Mouse (Mus musculus) myocyte (in vitro differentiated cells): ENCODE results near the gene Gm20388.

Experiments used
- MYOD1 ChIP-seq, 3 experiments: IDR thresholded peaks; one replicate each; pipeline ENCODE4 v1.6.1; 2011; ENCODE audit warnings: control low read depth in 2 of 3, low read depth in 2 of 3, mild to moderate bottlenecking in 2 of 3, moderate library complexity in 1 of 3; ENCODE audit not compliant: insufficient read length in 2 of 3, control insufficient read depth in 1 of 3
- POLR2AphosphoS2 ChIP-seq: IDR thresholded peaks from one replicate; pipeline ENCODE4 v1.6.1; 2011; ENCODE audit warnings: low read depth, control low read depth; ENCODE audit not compliant: insufficient read length

GRCm38 (mm10) chr8:120543416-120544055 is 632.9 kb downstream of the Gm20388 start:
- TF ChIP-seq MYOD1 (IDR thresholded peaks at IDR 0.05; ENCODE audit: control insufficient read depth in 1 of 3, insufficient read length in 2 of 3, low read depth in 2 of 3) = peak in 1 of 3 experiments; percentile 14
- TF ChIP-seq POLR2AphosphoS2 = no peak
